Comparison of ENCODE assay signal across 9 mouse cellular contexts in the genomic region with DNA sequence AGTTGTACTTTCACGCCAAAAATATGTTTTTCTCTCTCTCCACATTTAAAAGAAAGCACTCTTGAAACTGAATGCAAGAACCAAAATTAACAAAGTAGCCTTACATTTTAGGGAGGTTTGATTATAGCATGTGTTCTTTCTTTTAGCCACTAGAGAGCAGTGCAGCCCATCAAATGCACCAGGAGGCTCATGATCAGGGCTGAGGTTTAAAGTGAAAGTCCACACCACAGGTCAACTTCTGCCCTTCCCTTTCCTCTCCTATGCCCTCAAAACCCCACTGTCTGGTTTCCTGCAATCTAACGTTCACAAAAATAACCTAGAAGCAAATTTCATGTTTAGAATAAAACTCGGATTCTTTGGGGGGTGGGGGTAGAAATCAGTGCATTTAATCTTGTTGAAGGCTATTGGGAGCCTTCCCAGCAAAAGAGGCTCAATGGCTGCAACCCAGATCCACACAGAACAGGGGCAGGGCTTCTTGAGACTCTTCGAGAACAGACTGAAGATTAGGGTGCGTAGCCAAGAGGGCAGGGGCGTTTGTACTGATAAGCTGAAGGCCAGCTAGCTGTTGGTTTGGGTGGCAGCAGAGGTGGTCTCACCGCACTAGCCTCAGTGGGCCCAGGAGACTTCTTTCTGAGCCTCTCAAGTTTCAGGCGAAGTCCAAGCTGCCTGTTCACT. TPM values are rescaled to one million over a fixed set of nuclear protein-coding genes. Genes with fewer than 3 reads are reported as not detected.
DNase-seq lines count a peak whose midpoint lies in the region; ATAC-seq and TF ChIP-seq lines count a peak whose summit lies in the region.
"Had no signal": no experiment of that assay in that cellular context is flagged by ENCODE, and none has a peak within 500 bp of the region (broad histone marks: within the 10 kb centered on the region; RNA-seq: fewer than 3 reads in every experiment).

No protein-coding gene starts in this region.

- H3K27ac ChIP-seq in left cerebral cortex, adult 2 months: no peak overlapping the region
- H3K27ac ChIP-seq in embryonic facial prominence, embryonic 15.5 days (replicated peaks): no peak overlapping the region
- no peak overlapping the region for H3K27ac ChIP-seq in layer of hippocampus, adult 2 months
- H3K27ac ChIP-seq in stomach, embryonic 14.5 days (ENCODE audit: low read length): no peak overlapping the region
- H3K27ac ChIP-seq: embryonic facial prominence, embryonic 12.5 days had no signal

- ATAC-seq in embryonic facial prominence, embryonic 15.5 days (ENCODE audit: insufficient number of reproducible peaks, low FRiP score, low TSS enrichment, low read depth): no peak
- ATAC-seq in hematopoietic stem cell, adult 5-6 weeks (replicated peaks in 1 of 2; ENCODE audit: insufficient read depth in 1 of 2, low FRiP score in 2 of 2, low TSS enrichment in 1 of 2, low read depth in 1 of 2, poor library complexity in 2 of 2, severe bottlenecking in 2 of 2): peak; percentile 87 to 96
- ATAC-seq in stomach, embryonic 14.5 days (ENCODE audit: insufficient number of reproducible peaks, insufficient read depth, low FRiP score, low read depth): peak; percentile 53; the same call in 1 of the 2 replicates

- intact Hi-C loops in left cerebral cortex, adult 2 months (cut with DNase I): loop anchor here (2.0 to 10.0 kb wide), 5 partner anchors 354 to 1847 kb away; no protein-coding TSS in a partner anchor

- peak; percentile 24 to 29 for DNase-seq in left cerebral cortex, adult 2 months (ENCODE audit: extremely low spot score in 1 of 2, low spot score in 2 of 2)
- DNase-seq in left cerebral cortex, adult 11 months (ENCODE audit: low spot score): no peak
- DNase-seq in adrenal gland, postnatal 14 days: peak; percentile 58
- DNase-seq in layer of hippocampus, adult 2 months (ENCODE audit: low spot score in 2 of 2): peak; percentile 26 to 49

- TF ChIP-seq CTCF in left cerebral cortex, adult 2 months (IDR thresholded peaks at IDR 0.05): peak; percentile 83
- TF ChIP-seq CTCF in layer of hippocampus, adult 2 months (conservative IDR thresholded peaks at IDR 0.05): peak; percentile 90

- H3K9ac ChIP-seq in embryonic facial prominence, embryonic 15.5 days: no peak overlapping the region
- no peak overlapping the region for H3K9ac ChIP-seq in stomach, embryonic 14.5 days (replicated peaks; ENCODE audit: low read depth, low read length)
- H3K9ac ChIP-seq: embryonic facial prominence, embryonic 12.5 days had no signal

- H3K27me3 ChIP-seq in embryonic facial prominence, embryonic 15.5 days: no peaks in the 10 kb centered on the region
- H3K27me3 ChIP-seq in megakaryocyte, embryonic 14.5 days (replicated peaks): no peaks in the 10 kb centered on the region
- H3K27me3 ChIP-seq in stomach, embryonic 14.5 days (ENCODE audit: control insufficient read depth, insufficient read depth, low read length): no peaks in the 10 kb centered on the region

- H3K36me3 ChIP-seq in embryonic facial prominence, embryonic 15.5 days: no peaks in the 10 kb centered on the region
- H3K36me3 ChIP-seq in megakaryocyte, embryonic 14.5 days (replicated peaks; ENCODE audit: low read length): no peaks in the 10 kb centered on the region
- H3K36me3 ChIP-seq in stomach, embryonic 14.5 days (ENCODE audit: control insufficient read depth, insufficient read depth, low read length): no peaks in the 10 kb centered on the region
- H3K36me3 ChIP-seq: embryonic facial prominence, embryonic 12.5 days had no signal

- no peaks in the 10 kb centered on the region for H3K9me3 ChIP-seq in embryonic facial prominence, embryonic 15.5 days (replicated peaks)
- H3K9me3 ChIP-seq in megakaryocyte, embryonic 14.5 days: no peaks in the 10 kb centered on the region
- no peaks in the 10 kb centered on the region for H3K9me3 ChIP-seq in stomach, embryonic 14.5 days (ENCODE audit: control insufficient read depth, low read depth, low read length)
- H3K9me3 ChIP-seq: embryonic facial prominence, embryonic 12.5 days had no signal

- peak overlapping the region; percentile 18; the same call in 1 of the 2 replicates for H3K4me3 ChIP-seq in left cerebral cortex, adult 2 months
- H3K4me3 ChIP-seq in embryonic facial prominence, embryonic 15.5 days (replicated peaks): peak overlapping the region; percentile 25
- H3K4me3 ChIP-seq in layer of hippocampus, adult 2 months: peak overlapping the region; percentile 40
- peak overlapping the region; percentile 87 for H3K4me3 ChIP-seq in megakaryocyte, embryonic 14.5 days (replicated peaks)
- H3K4me3 ChIP-seq in stomach, embryonic 14.5 days (ENCODE audit: low read depth, low read length): no peak overlapping the region
- H3K4me3 ChIP-seq: embryonic facial prominence, embryonic 12.5 days had no signal

- H3K4me2 ChIP-seq in embryonic facial prominence, embryonic 15.5 days (replicated peaks): peak overlapping the region; percentile 28; the same call in 1 of the 2 replicates
- H3K4me2 ChIP-seq in stomach, embryonic 14.5 days (replicated peaks; ENCODE audit: low read depth, low read length): no peak overlapping the region
- H3K4me2 ChIP-seq: embryonic facial prominence, embryonic 12.5 days had no signal

- H3K4me1 ChIP-seq in embryonic facial prominence, embryonic 15.5 days: no peaks in the 10 kb centered on the region
- peaks cover 11% of the 10 kb centered on the region for H3K4me1 ChIP-seq in megakaryocyte, embryonic 14.5 days
- no peaks in the 10 kb centered on the region for H3K4me1 ChIP-seq in stomach, embryonic 14.5 days (ENCODE audit: control insufficient read depth, insufficient read depth, low read length)

- 38% methylated on average over 8 of the region's 8 CpGs for WGBS in embryonic facial prominence, embryonic 15.5 days
- WGBS in stomach, embryonic 14.5 days: 40% methylated on average over 8 of the region's 8 CpGs

RNA-seq across cellular contexts. Expression of a gene that starts 59.3 kb away (rescaled TPM):
- 10 to 100 TPM; 22.1 to 22.3 TPM for total RNA-seq in left cerebral cortex, adult 2 months (2021)
- total RNA-seq in adrenal gland, postnatal 14 days (2021): 11.3 and 12.4 TPM in 2 replicates
- 3.5 and 4.0 TPM in 2 replicates for polyA plus RNA-seq in embryonic facial prominence, embryonic 15.5 days (2015; fragmentation: Nextera tagmentation; extraction: Ambion mirVana)
- 4.5 and 9.3 TPM in 2 replicates for total RNA-seq in hematopoietic stem cell, adult 5-6 weeks (2017)
- 10 to 100 TPM; 20.3 to 21.2 TPM for total RNA-seq in layer of hippocampus, adult 2 months (2021)
- polyA plus RNA-seq in megakaryocyte, embryonic 14.5 days (2012; ENCODE audit: insufficient read depth, low replicate concordance): 0.06 TPM in 1 of 2 replicates, not detected in the other
- 8.6 and 8.9 TPM in 2 replicates for polyA plus RNA-seq in stomach, embryonic 14.5 days (2014; fragmentation: Nextera tagmentation; extraction: Ambion mirVana)
